Mouse (Mus musculus) spleen, postnatal 4 days (tissue): ENCODE measurements around the gene Vac14.

Experiments used
- DNase-seq, 2 experiments: peaks; one replicate each; pipeline ENCODE4 v3.0.0; 2022; ENCODE audit warnings: low spot score in 2 of 2

Gene Vac14

DNA sequence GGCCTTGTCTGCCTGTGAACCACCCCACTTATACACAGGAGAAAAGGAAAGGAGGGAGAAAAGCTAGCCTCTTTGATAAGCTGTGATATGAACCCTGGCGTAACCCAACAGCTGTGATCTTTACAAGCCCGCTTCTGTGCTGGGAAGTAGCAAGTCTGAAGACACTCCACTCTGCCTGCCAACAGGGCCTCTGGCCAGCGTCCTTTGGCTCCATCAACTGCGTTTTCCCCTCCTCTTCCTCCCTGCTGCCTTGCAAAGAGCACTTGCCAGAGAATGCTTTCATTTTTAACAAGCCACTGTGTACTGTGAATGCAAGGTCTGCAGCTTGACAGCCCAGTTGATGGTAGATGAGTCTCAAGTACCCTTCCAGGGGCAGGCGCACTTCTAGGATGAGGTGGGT lies 69.3 kb downstream of the Vac14 start:
- no peak for DNase-seq

DNA sequence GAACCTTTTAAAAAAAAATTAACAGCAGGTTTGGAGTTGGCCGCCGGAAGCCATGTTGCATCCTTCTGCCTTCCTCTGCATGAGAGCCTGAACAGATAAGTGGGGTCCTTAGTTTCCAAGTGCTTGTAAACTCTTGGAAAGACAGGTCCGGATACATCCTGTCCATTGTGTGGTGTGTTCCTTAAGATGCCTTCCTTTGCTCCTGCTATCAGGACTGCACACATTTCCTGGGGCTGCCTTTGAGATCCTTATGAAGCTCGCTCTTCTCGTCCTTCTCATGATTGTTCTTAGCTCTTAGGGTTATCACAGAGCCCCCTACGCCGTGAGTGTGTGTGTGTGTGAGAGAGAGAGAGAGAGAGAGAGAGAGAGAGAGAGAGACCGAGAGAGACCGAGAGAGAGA lies 71.6 kb downstream of the Vac14 start:
- no peak for DNase-seq

DNA sequence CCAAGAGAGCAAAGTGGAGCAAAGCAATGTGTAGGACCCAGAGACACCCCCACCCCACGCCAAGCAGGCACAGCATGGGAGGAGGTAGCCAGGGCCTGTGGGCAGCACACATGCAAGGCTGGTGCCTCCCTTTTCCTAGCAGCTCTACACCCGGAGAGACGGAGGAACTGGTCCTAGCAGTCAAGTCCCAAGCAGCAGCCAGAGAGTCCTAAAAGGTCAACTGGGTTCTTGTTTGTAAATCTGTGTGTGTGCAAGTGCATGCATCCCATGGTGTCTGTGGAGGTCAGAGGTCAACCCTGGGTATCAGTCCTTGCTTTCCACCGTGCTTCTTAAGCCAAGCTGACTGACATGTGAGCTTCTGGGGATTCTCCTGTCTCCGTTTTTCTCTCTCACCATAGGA lies 75.8 kb downstream of the Vac14 start:
- DNase-seq = no peak

GRCm38 (mm10) chr8:110694826-110695225 lies 76.4 kb downstream of the Vac14 start:
- no peak for DNase-seq

GRCm38 (mm10) chr8:110695431-110695830 lies 77.0 kb downstream of the Vac14 start:
- DNase-seq = no peak

DNA sequence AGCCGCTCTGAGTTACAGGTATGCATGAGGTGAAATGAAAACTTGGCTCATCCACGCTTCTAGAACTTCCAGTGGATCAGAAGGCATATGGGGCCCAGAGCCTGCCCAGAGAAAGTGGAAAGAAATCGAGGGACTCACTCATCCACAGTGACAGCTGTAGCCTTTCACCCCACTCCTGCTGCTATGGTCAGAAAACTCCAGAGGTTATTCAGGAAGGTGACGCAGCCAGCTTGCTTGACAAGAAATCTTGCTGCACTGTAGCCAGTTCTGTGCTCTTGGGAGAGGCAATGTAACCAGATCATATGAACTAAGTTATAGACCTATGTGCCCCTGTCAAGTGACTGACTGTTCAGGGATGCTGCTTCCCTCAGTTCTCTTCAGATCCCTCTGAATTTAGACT lies 77.7 kb downstream of the Vac14 start:
- DNase-seq = no peak

GRCm38 (mm10) chr8:110697571-110697970 lies 79.2 kb downstream of the Vac14 start:
- no peak for DNase-seq

DNA sequence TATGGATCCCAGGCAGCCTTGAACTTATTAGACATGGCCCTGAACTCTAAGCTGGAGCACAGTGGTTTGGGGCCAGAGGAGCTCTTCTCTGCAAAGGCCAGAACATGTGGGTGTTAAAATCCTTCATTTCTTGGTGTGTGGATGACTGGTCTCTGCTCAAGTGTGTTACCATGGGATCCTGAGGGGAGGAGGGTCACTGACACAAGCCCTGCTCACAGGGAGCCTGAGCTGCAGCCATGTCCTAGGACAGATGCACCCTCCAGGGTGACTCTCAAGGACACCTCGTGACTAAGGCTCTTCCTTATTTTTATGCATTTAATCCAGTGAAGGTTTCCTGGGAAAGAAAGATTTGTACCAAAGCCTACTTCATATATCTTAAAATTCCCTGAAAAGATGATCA lies 79.7 kb downstream of the Vac14 start:
- no peak for DNase-seq

DNA sequence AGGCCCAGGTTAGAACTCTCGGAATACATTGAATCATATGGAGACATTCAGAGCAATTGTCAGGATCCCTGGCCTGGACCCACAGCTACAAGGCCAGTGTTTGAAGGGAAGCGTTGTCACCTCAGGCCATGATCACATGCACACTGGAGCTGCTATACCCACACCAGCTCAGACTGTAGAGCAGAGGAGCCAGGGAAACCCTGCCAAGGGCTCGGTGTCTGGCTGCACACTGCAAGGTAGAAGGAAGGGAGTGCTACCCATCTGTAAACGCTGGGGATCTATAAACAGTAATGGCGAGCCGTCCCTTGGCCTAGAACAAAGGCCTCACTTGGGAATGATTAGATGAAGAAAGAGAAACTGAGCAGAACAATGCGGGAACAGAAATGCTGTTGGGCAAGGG lies 81.1 kb downstream of the Vac14 start:
- DNase-seq = no peak

GRCm38 (mm10) chr8:110700561-110700960 lies 82.2 kb downstream of the Vac14 start:
- DNase-seq = no peak

- DNase-seq = no peak
Measured at GRCm38 (mm10) chr8:110702636-110703459, 84.5 kb downstream of the Vac14 start.

DNA sequence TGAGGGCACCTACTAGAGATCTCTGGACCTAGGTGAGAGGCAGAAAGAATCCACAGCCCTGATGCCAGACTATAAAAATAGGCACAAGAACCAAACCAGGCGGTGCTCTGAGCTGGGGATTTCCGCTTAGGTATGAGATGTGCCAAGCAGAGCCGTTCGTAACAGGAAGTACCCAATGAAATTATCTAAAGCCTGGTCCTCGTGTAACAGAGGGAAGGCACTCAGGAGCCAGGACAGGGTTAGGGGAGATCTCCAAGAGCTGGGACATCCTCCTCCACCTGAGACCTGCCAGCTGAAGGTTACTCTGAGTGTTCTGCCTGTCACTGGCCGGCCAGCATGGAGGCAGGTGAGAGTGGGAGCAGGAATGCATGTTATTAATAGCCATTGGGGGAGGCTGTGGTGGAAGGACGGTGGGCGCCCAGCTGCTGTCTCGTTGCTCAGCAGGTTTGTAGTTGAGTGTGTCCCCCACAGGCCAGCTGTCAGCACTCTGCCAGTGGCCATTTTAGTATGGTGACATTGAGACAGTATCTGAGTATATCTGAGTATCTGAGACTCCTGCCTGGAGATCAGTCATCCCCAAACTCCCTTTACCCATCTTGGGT lies 85.2 kb downstream of the Vac14 start:
- DNase-seq = no peak

GRCm38 (mm10) chr8:110704103-110704502 lies 85.7 kb downstream of the Vac14 start:
- no peak for DNase-seq

DNA sequence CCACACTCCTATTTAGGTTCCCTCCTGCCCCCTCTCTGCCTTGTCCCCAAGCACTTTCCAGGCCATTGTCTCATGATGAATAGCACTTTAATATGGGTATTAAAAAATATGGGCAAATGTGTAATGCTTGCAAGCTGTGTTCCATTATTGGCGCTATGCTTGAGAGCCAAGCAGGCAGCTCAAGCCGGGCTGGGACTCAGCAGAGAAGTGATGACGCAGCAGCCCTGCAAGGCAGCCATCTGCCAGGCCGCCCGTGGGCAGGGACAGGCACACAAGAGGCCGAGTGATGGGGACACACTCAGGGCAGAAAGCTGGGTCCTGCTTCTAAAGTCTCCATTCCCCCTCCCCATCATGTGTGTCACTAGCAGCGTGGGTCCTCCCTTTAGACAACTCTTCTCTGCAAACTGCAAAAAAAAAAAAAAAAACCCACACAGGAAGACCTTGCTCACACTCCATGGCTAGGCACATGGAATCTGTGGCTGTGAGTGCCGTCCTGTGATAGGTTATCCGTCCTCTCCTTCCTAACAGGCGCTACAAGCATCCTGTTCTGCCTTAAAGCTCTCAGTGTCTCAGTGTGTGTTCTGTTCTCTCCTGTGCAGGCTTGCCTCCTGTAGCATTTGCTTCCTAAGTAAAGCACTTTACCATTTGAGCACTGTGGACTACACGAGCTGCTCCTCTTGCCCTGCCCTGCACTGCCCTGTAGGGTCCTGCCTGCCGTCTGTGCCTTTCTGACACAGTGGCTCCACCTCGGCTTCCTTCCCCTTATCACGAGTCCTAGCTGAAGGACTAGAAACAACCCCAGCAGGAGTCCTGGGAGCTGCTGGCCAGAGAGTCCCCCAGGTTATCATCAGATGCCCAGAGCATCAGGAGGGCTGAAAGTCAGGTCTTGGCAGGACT lies 87.3 kb downstream of the Vac14 start:
- no peak for DNase-seq

GRCm38 (mm10) chr8:110706288-110706870 lies 88.0 kb downstream of the Vac14 start:
- no peak for DNase-seq

GRCm38 (mm10) chr8:110708429-110708828 lies 90.0 kb downstream of the Vac14 start:
- no peak for DNase-seq

DNA sequence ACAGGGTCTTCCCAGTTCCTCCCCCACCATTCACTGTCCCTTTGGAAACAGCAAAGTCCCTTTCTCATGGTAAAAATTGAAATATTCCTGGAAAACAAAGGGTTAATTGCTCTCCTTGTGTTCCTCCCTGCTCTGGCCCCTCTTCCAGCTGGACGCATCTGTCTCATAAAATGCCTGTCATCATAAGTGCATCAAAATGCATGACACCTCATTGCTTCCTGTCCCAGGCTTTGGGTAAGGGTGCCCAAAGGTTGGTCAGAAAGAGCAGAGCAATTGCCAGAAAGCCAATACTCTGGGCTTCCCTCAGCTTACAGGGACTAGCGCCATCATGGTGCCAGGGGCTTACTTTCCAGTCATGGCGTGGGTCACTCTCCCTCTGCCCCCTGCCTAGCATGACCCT lies 92.2 kb downstream of the Vac14 start:
- DNase-seq = no peak

- no peak for DNase-seq
Measured at GRCm38 (mm10) chr8:110711271-110711934, 93.0 kb downstream of the Vac14 start.

GRCm38 (mm10) chr8:110713073-110713472 lies 94.7 kb downstream of the Vac14 start:
- no peak for DNase-seq

DNA sequence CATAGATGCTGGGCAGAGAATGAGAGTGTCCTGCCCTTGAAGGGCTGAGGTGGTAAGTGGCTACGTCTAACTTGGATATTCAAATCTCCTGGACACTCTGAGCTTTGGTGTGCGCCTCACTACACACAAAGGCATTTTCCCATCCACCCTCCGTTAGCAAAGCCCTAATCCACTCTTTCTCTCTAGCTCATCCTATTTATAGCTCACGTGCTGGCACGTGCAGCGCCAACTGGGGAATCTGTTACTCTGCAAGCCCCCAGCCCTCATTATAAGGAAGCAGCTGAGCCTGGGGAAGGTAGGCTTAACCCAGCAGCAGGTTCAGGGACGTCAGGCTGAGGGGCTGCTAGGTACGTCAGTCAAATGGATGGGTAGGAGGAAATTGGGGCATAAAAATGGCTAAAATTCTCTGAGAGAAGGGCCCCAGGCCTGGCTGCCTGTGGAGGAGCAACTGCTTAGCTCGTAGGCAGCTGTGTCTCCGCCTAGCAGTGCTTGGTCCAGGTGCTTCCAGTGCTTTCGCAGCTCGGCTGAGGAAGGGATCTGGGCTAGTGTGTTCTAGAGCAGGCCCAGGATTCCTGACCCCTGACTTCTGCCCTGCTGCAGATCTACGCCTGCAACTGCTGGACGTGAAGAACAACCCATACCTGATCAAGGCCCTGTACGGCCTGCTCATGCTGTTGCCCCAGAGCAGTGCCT lies 96.6 kb downstream of the Vac14 start:
- no peak for DNase-seq

DNA sequence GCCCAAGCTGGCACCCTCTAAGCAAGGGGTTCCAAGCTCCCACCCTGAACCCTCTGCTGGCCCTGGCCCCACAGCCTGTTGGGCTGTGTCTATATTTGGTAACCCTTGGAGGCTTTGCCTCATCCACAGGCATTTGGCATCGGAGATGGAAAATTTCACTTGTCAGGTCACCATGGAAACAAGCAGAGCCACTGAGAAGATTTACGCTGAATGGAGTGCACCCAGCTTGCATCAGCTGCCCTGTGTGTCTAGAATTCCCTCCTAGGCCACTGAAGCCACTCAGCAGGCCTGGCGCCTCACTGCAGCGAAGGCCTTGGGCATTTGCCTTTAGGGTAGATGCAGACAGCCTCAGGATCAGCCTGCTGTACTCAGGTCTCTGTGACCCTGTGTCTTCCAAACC lies 97.7 kb downstream of the Vac14 start:
- DNase-seq = no peak
